ENCODE assay signal across 7 mouse cellular contexts in the genomic region with DNA sequence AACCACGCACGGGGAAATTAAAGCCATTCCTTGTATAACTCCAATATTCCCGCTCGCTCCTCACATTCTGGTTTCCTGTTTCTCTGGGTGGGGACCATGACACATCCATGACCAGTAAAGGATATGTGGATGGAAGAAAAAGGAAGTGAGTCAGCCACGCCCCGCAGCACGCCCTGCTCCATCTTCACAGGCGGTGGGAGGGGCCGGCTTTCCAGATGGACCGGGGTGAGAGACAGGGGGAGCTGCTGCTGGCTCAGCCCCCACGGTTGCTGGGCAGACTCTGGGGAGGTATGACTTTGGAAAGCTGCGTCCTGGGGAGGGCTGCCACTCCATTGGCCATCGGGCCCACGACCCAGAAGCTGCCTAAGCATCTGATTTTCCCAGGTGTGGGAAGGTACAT. TPM values are rescaled to one million over a fixed set of nuclear protein-coding genes. Genes with fewer than 3 reads are reported as not detected.
A peak's percentile ranks its signal among the peaks of the same experiment; 100 is the strongest.
DNase-seq lines count a peak whose midpoint lies in the region; ATAC-seq lines count a peak whose summit lies in the region.

No protein-coding gene starts in this region.

- H3K4me1 ChIP-seq in embryonic facial prominence, embryonic 10.5 days, result peaks cover 18% of the 10 kb centered on the region
- H3K4me1 ChIP-seq in heart, embryonic 11.5 days (ENCODE audit: control insufficient read depth, insufficient read depth, low read length), result no peaks in the 10 kb centered on the region; the same call in 1 of the 2 replicates

- WGBS in embryonic facial prominence, embryonic 10.5 days, result 36% methylated on average over 14 of the region's 14 CpGs
- 22% methylated on average over 14 of the region's 14 CpGs for WGBS in heart, embryonic 11.5 days (ENCODE audit: insufficient replicate concordance)

- no peaks in the 10 kb centered on the region for H3K27me3 ChIP-seq in embryonic facial prominence, embryonic 10.5 days (replicated peaks; ENCODE audit: low read depth, poor library complexity, severe bottlenecking)
- H3K27me3 ChIP-seq in heart, embryonic 11.5 days (ENCODE audit: control insufficient read depth, insufficient read depth, low read length), result no peaks in the 10 kb centered on the region

- H3K4me3 ChIP-seq in embryonic facial prominence, embryonic 10.5 days, result no peak overlapping the region
- H3K4me3 ChIP-seq in heart, embryonic 11.5 days (ENCODE audit: low read depth, low read length), result no peak overlapping the region

- no peak overlapping the region for H3K4me2 ChIP-seq in heart, embryonic 11.5 days

- peak; percentile 34 for DNase-seq in thymus, postnatal 4 days
- DNase-seq in thymus, postnatal 0 days (ENCODE audit: low spot score), result no peak
- DNase-seq in embryonic facial prominence, embryonic 10.5 days (ENCODE audit: low spot score), result peak; percentile 52
- DNase-seq in layer of hippocampus, adult 9-11 months, result peak; percentile 47
- DNase-seq in monocyte, adult 2 months (ENCODE audit: low read depth in 1 of 2, low spot score in 2 of 2), result peak; percentile 27 to 46
- no peak for DNase-seq in spleen, postnatal 14 days (ENCODE audit: low spot score in 2 of 2)

- peak; percentile 33 for ATAC-seq in heart, embryonic 11.5 days (replicated peaks; ENCODE audit: insufficient number of reproducible peaks, low FRiP score, low TSS enrichment)

- peaks cover 17% of the 10 kb centered on the region for H3K36me3 ChIP-seq in embryonic facial prominence, embryonic 10.5 days (replicated peaks)
- peaks cover 4% of the 10 kb centered on the region; the same call in 1 of the 2 replicates for H3K36me3 ChIP-seq in heart, embryonic 11.5 days (ENCODE audit: control insufficient read depth, insufficient read depth, low read length)

- peaks cover under 1% of the 10 kb centered on the region; the same call in 1 of the 2 replicates for H3K9me3 ChIP-seq in embryonic facial prominence, embryonic 10.5 days
- H3K9me3 ChIP-seq in heart, embryonic 11.5 days (replicated peaks; ENCODE audit: control insufficient read depth, low read length), result no peaks in the 10 kb centered on the region

- H3K9ac ChIP-seq in heart, embryonic 11.5 days (ENCODE audit: low read depth, low read length), result no peak overlapping the region

- peak overlapping the region; percentile 30; the same call in 1 of the 2 replicates for H3K27ac ChIP-seq in embryonic facial prominence, embryonic 10.5 days (replicated peaks)
- no peak overlapping the region for H3K27ac ChIP-seq in heart, embryonic 11.5 days (ENCODE audit: low read depth, low read length)

RNA-seq across cellular contexts. Expression of a gene that starts 16.5 kb away (rescaled TPM):
- 3.8 and 4.3 TPM in 2 replicates for polyA plus RNA-seq in thymus, postnatal 0 days (2015; fragmentation: Nextera tagmentation; extraction: Ambion mirVana)
- polyA plus RNA-seq in embryonic facial prominence, embryonic 10.5 days (2016; fragmentation: Nextera tagmentation; extraction: Ambion mirVana), result 2.9 and 3.7 TPM in 2 replicates
- polyA plus RNA-seq in heart, embryonic 11.5 days (2014; fragmentation: Nextera tagmentation; extraction: Ambion mirVana), result 2.5 and 3.1 TPM in 2 replicates

RNA-seq across cellular contexts. Expression of a gene that starts 16.6 kb away (rescaled TPM):
- 83.0 and 89.1 TPM in 2 replicates for polyA plus RNA-seq in thymus, postnatal 0 days (2015; fragmentation: Nextera tagmentation; extraction: Ambion mirVana)
- polyA plus RNA-seq in embryonic facial prominence, embryonic 10.5 days (2016; fragmentation: Nextera tagmentation; extraction: Ambion mirVana), result 106 TPM in 2 replicates
- polyA plus RNA-seq in heart, embryonic 11.5 days (2014; fragmentation: Nextera tagmentation; extraction: Ambion mirVana), result 170 and 200 TPM in 2 replicates

RNA-seq across cellular contexts. Expression of a gene that starts 57.1 kb away (rescaled TPM):
- 3.2 and 3.4 TPM in 2 replicates for polyA plus RNA-seq in thymus, postnatal 0 days (2015; fragmentation: Nextera tagmentation; extraction: Ambion mirVana)
- 2.0 and 2.2 TPM in 2 replicates for polyA plus RNA-seq in embryonic facial prominence, embryonic 10.5 days (2016; fragmentation: Nextera tagmentation; extraction: Ambion mirVana)
- polyA plus RNA-seq in heart, embryonic 11.5 days (2014; fragmentation: Nextera tagmentation; extraction: Ambion mirVana), result 0.94 and 1.3 TPM in 2 replicates

Comparison
In these comparisons a context has a peak if more than half of its experiments do, and no peak if none do; other contexts are left out.
1. DNase-seq: peak in thymus, postnatal 4 days (single experiment), embryonic facial prominence, embryonic 10.5 days (single experiment), layer of hippocampus, adult 9-11 months (single experiment) and monocyte, adult 2 months (2 of 2); none in thymus, postnatal 0 days (single experiment) and spleen, postnatal 14 days (0 of 2).